ENCODE assay signal across 8 mouse cellular contexts in genomic region chr17:43518644-43519409, GRCm38 (mm10). TPM values are rescaled to one million over a fixed set of nuclear protein-coding genes. Genes with fewer than 3 reads are reported as not detected.
DNase-seq lines count a peak whose midpoint lies in the region; ATAC-seq and TF ChIP-seq lines count a peak whose summit lies in the region.

No protein-coding gene starts in this region.

- TF ChIP-seq CTCF in liver, adult 2 months (IDR thresholded peaks at IDR 0.05; ENCODE audit: low read depth, low read length), result peak; percentile 54
- TF ChIP-seq CTCF in stomach, postnatal 0 days (IDR thresholded peaks at IDR 0.05; ENCODE audit: low read depth), result peak; percentile 85

- no peaks in the 10 kb centered on the region for H3K79me2 ChIP-seq in liver, adult 2 months (ENCODE audit: control insufficient read depth, insufficient read depth, low read length)
- H3K79me2 ChIP-seq in myocyte (ENCODE audit: control insufficient read depth, insufficient read depth), result no peaks in the 10 kb centered on the region

- no peaks in the 10 kb centered on the region for H3K9me3 ChIP-seq in embryonic facial prominence, embryonic 11.5 days (replicated peaks; ENCODE audit: control insufficient read depth, low read length)
- no peaks in the 10 kb centered on the region for H3K9me3 ChIP-seq in heart, embryonic 10.5 days
- peaks cover 9% of the 10 kb centered on the region; the same call in 1 of the 2 replicates for H3K9me3 ChIP-seq in kidney, embryonic 14.5 days (ENCODE audit: control insufficient read depth, low read length)
- 0 out of 2 replicates have a peak, but pooled peaks cover 3% of the 10 kb centered on the region for H3K9me3 ChIP-seq in stomach, postnatal 0 days (ENCODE audit: control insufficient read depth, low read length)

- H3K4me1 ChIP-seq in embryonic facial prominence, embryonic 11.5 days (ENCODE audit: control insufficient read depth, insufficient read depth, low read length), result no peaks in the 10 kb centered on the region
- H3K4me1 ChIP-seq in heart, embryonic 10.5 days, result no peaks in the 10 kb centered on the region
- no peaks in the 10 kb centered on the region for H3K4me1 ChIP-seq in kidney, embryonic 14.5 days (ENCODE audit: control insufficient read depth, insufficient read depth, low read length)
- H3K4me1 ChIP-seq in liver, adult 2 months (ENCODE audit: control insufficient read depth, insufficient read depth, low read length), result no peaks in the 10 kb centered on the region; the same call in 1 of the 2 replicates
- no peaks in the 10 kb centered on the region for H3K4me1 ChIP-seq in stomach, postnatal 0 days (replicated peaks; ENCODE audit: control insufficient read depth, insufficient read depth)

- H3ac ChIP-seq in myocyte (ENCODE audit: control insufficient read depth, insufficient read length), result no peak overlapping the region

- no peak for TF ChIP-seq POLR2A in liver, adult 2 months (IDR thresholded peaks at IDR 0.05; ENCODE audit: extremely low read depth, insufficient read depth, low read length)
- no peak for TF ChIP-seq POLR2A in myocyte (IDR thresholded peaks at IDR 0.05; ENCODE audit: insufficient read length, low read depth)

- no peak overlapping the region for H3K4me2 ChIP-seq in embryonic facial prominence, embryonic 11.5 days (ENCODE audit: low read depth, low read length)
- no peak overlapping the region for H3K4me2 ChIP-seq in kidney, embryonic 14.5 days (replicated peaks; ENCODE audit: low read depth, low read length)
- H3K4me2 ChIP-seq in myocyte (ENCODE audit: low read depth), result peak overlapping the region; percentile 55
- H3K4me2 ChIP-seq in stomach, postnatal 0 days (replicated peaks; ENCODE audit: low read depth), result no peak overlapping the region

- H3K27me3 ChIP-seq in embryonic facial prominence, embryonic 11.5 days (ENCODE audit: control insufficient read depth, insufficient read depth, low read length), result no peaks in the 10 kb centered on the region
- H3K27me3 ChIP-seq in heart, embryonic 10.5 days (ENCODE audit: insufficient read depth, poor library complexity, severe bottlenecking), result peaks cover 9% of the 10 kb centered on the region; the same call in 1 of the 2 replicates
- no peaks in the 10 kb centered on the region for H3K27me3 ChIP-seq in kidney, embryonic 14.5 days (ENCODE audit: control insufficient read depth, insufficient read depth, low read length)
- H3K27me3 ChIP-seq in liver, adult 2 months (ENCODE audit: control insufficient read depth, insufficient read depth, low read length), result no peaks in the 10 kb centered on the region
- no peaks in the 10 kb centered on the region for H3K27me3 ChIP-seq in myocyte (ENCODE audit: control insufficient read depth, insufficient read depth, insufficient read length)
- no peaks in the 10 kb centered on the region for H3K27me3 ChIP-seq in stomach, postnatal 0 days (ENCODE audit: control insufficient read depth, insufficient read depth, low read length)

- H3K9ac ChIP-seq in embryonic facial prominence, embryonic 11.5 days (replicated peaks; ENCODE audit: low read length), result no peak overlapping the region
- no peak overlapping the region for H3K9ac ChIP-seq in kidney, embryonic 14.5 days (ENCODE audit: low read depth, low read length)
- no peak overlapping the region for H3K9ac ChIP-seq in liver, adult 2 months (ENCODE audit: low read depth, low read length)
- no peak overlapping the region for H3K9ac ChIP-seq in stomach, postnatal 0 days (ENCODE audit: low read length)

- DNase-seq in 3T3-L1 (ENCODE audit: low read depth, low spot score), result peak; percentile 93
- DNase-seq in adrenal gland, postnatal 25 days, result peak; percentile 63
- peak; percentile 88 for DNase-seq in embryonic facial prominence, embryonic 11.5 days (ENCODE audit: low spot score)
- peak; percentile 80 for DNase-seq in heart, embryonic 10.5 days (ENCODE audit: low spot score)
- peak; percentile 42 for DNase-seq in liver, adult 2 months (ENCODE audit: extremely low read depth, low read depth, low spot score)
- DNase-seq in stomach, postnatal 0 days (ENCODE audit: low spot score), result peak; percentile 72

- ATAC-seq in embryonic facial prominence, embryonic 11.5 days (replicated peaks; ENCODE audit: insufficient number of reproducible peaks, low FRiP score, low TSS enrichment, low read depth), result peak; percentile 67
- ATAC-seq in kidney, embryonic 14.5 days (ENCODE audit: low FRiP score, low TSS enrichment), result peak; percentile 76
- peak; percentile 45; the same call in 1 of the 2 replicates for ATAC-seq in stomach, postnatal 0 days (ENCODE audit: low FRiP score, low TSS enrichment)

- H3K4me3 ChIP-seq in embryonic facial prominence, embryonic 11.5 days (ENCODE audit: low read depth, low read length), result no peak overlapping the region
- no peak overlapping the region for H3K4me3 ChIP-seq in heart, embryonic 10.5 days
- H3K4me3 ChIP-seq in kidney, embryonic 14.5 days (ENCODE audit: low read length), result no peak overlapping the region
- H3K4me3 ChIP-seq in liver, adult 2 months (ENCODE audit: insufficient read depth, low read depth, low read length), result no peak overlapping the region
- no peak overlapping the region for H3K4me3 ChIP-seq in myocyte
- no peak overlapping the region for H3K4me3 ChIP-seq in stomach, postnatal 0 days (ENCODE audit: low read depth, low read length)

- 28% methylated on average over 18 of the region's 18 CpGs for WGBS in embryonic facial prominence, embryonic 11.5 days
- WGBS in heart, embryonic 10.5 days, result 30% methylated on average over 18 of the region's 18 CpGs
- 29% methylated on average over 18 of the region's 18 CpGs for WGBS in kidney, embryonic 14.5 days
- 24% methylated on average over 18 of the region's 18 CpGs for WGBS in liver, adult 2 months
- WGBS in stomach, postnatal 0 days, result 20% methylated on average over 18 of the region's 18 CpGs

- H3K27ac ChIP-seq in embryonic facial prominence, embryonic 11.5 days (replicated peaks; ENCODE audit: low read depth, low read length), result no peak overlapping the region
- H3K27ac ChIP-seq in heart, embryonic 10.5 days, result no peak overlapping the region
- no peak overlapping the region for H3K27ac ChIP-seq in kidney, embryonic 14.5 days (ENCODE audit: low read depth, low read length)
- no peak overlapping the region for H3K27ac ChIP-seq in liver, adult 2 months (replicated peaks; ENCODE audit: insufficient read depth, low read depth, low read length)
- H3K27ac ChIP-seq in stomach, postnatal 0 days (replicated peaks), result no peak overlapping the region

- no peak for TF ChIP-seq EP300 in stomach, postnatal 0 days (optimal IDR thresholded peaks at IDR 0.05)

- no peaks in the 10 kb centered on the region for H3K36me3 ChIP-seq in embryonic facial prominence, embryonic 11.5 days (replicated peaks; ENCODE audit: control insufficient read depth, insufficient read depth, low read depth, low read length)
- H3K36me3 ChIP-seq in heart, embryonic 10.5 days, result no peaks in the 10 kb centered on the region
- H3K36me3 ChIP-seq in kidney, embryonic 14.5 days (ENCODE audit: control insufficient read depth, insufficient read depth, low read length), result no peaks in the 10 kb centered on the region
- no peaks in the 10 kb centered on the region for H3K36me3 ChIP-seq in liver, adult 2 months (ENCODE audit: control insufficient read depth, insufficient read depth, low read length)
- H3K36me3 ChIP-seq in myocyte (ENCODE audit: control insufficient read depth, insufficient read depth), result no peaks in the 10 kb centered on the region
- no peaks in the 10 kb centered on the region for H3K36me3 ChIP-seq in stomach, postnatal 0 days (ENCODE audit: control insufficient read depth, insufficient read depth, low read length)

TF ChIP-seq in myocyte, 11 proteins besides CTCF, POLR2A, EP300 and RAD21 (continues in another document):
- TF ChIP-seq MYOD1 (IDR thresholded peaks at IDR 0.05; ENCODE audit: control insufficient read depth in 1 of 3, insufficient read length in 2 of 3, low read depth in 2 of 3), result no peak
- TF ChIP-seq TCF3 (IDR thresholded peaks at IDR 0.05; ENCODE audit: insufficient read length, low read depth), result no peak
- TF ChIP-seq TCF12 (IDR thresholded peaks at IDR 0.05; ENCODE audit: insufficient read depth, poor library complexity, severe bottlenecking), result no peak
- TF ChIP-seq SRF (IDR thresholded peaks at IDR 0.05; ENCODE audit: control insufficient read depth, insufficient read length, low read depth), result no peak
- TF ChIP-seq USF1 (IDR thresholded peaks at IDR 0.05; ENCODE audit: low read depth), result no peak
- TF ChIP-seq MAX (IDR thresholded peaks at IDR 0.05; ENCODE audit: low read depth), result no peak

RNA-seq across cellular contexts. Expression of gene Mep1a, which starts 16.2 kb away (rescaled TPM):
- not detected in 2 replicates for total RNA-seq in adrenal gland, postnatal 25 days (2021)
- 0.18 TPM in 1 of 2 replicates, not detected in the other for polyA plus RNA-seq in embryonic facial prominence, embryonic 11.5 days (2014; fragmentation: Nextera tagmentation; extraction: Ambion mirVana)
- not detected in 2 replicates for polyA plus RNA-seq in heart, embryonic 10.5 days (2016; fragmentation: Nextera tagmentation; extraction: Ambion mirVana)
- polyA plus RNA-seq in kidney, embryonic 14.5 days (2014; fragmentation: Nextera tagmentation; extraction: Ambion mirVana), result 6.0 and 12.8 TPM in 2 replicates
- total RNA-seq in liver, adult 2 months (2014; rRNA removed), result 0.07 TPM in 1 of 2 replicates, not detected in the other
- 0.05 and 0.07 TPM in 2 replicates for polyA plus RNA-seq in liver, adult 2 months (2012; rRNA removed)
- polyA plus RNA-seq in myocyte (2012; fragmentation: generic; extraction: Trizol), result not detected
- 0.04 and 0.34 TPM in 2 replicates for polyA plus RNA-seq in stomach, postnatal 0 days (2015; fragmentation: Nextera tagmentation; extraction: Ambion mirVana)

RNA-seq across cellular contexts. Expression of gene Ankrd66, which starts 24.6 kb away (rescaled TPM):
- not detected in 2 replicates for total RNA-seq in adrenal gland, postnatal 25 days (2021)
- 0.36 TPM in 1 of 2 replicates, not detected in the other for polyA plus RNA-seq in embryonic facial prominence, embryonic 11.5 days (2014; fragmentation: Nextera tagmentation; extraction: Ambion mirVana)
- polyA plus RNA-seq in heart, embryonic 10.5 days (2016; fragmentation: Nextera tagmentation; extraction: Ambion mirVana), result 0.20 TPM in 1 of 2 replicates, not detected in the other
- 0.39 and 0.60 TPM in 2 replicates for polyA plus RNA-seq in kidney, embryonic 14.5 days (2014; fragmentation: Nextera tagmentation; extraction: Ambion mirVana)
- total RNA-seq in liver, adult 2 months (2014; rRNA removed), result not detected in 2 replicates
- not detected in 2 replicates for polyA plus RNA-seq in liver, adult 2 months (2012; rRNA removed)
- polyA plus RNA-seq in myocyte (2012; fragmentation: generic; extraction: Trizol), result 0.23 TPM
- not detected in 2 replicates for polyA plus RNA-seq in stomach, postnatal 0 days (2015; fragmentation: Nextera tagmentation; extraction: Ambion mirVana)

RNA-seq across cellular contexts. Expression of gene Pla2g7, which starts 49.1 kb away (rescaled TPM):
- 8.3 and 9.9 TPM in 2 replicates for total RNA-seq in adrenal gland, postnatal 25 days (2021)
- polyA plus RNA-seq in embryonic facial prominence, embryonic 11.5 days (2014; fragmentation: Nextera tagmentation; extraction: Ambion mirVana), result 5.5 and 9.8 TPM in 2 replicates
- polyA plus RNA-seq in heart, embryonic 10.5 days (2016; fragmentation: Nextera tagmentation; extraction: Ambion mirVana), result 12.0 and 12.5 TPM in 2 replicates
- polyA plus RNA-seq in kidney, embryonic 14.5 days (2014; fragmentation: Nextera tagmentation; extraction: Ambion mirVana), result 73.1 and 75.2 TPM in 2 replicates
- total RNA-seq in liver, adult 2 months (2014; rRNA removed), result 2.0 and 2.1 TPM in 2 replicates
- 0.50 and 0.86 TPM in 2 replicates for polyA plus RNA-seq in liver, adult 2 months (2012; rRNA removed)
- 3.4 TPM for polyA plus RNA-seq in myocyte (2012; fragmentation: generic; extraction: Trizol)
- 9.1 and 9.6 TPM in 2 replicates for polyA plus RNA-seq in stomach, postnatal 0 days (2015; fragmentation: Nextera tagmentation; extraction: Ambion mirVana)

Comparison
In these comparisons a context has a peak if more than half of its experiments do, and no peak if none do; other contexts are left out.
1. DNase-seq: peak in every context shown above with its lines; median percentile 93 in 3T3-L1; 88 in embryonic facial prominence, embryonic 11.5 days; 80 in heart, embryonic 10.5 days; 72 in stomach, postnatal 0 days; 63 in adrenal gland, postnatal 25 days; 42 in liver, adult 2 months.